Mouse (Mus musculus) olfactory bulb, adult 2 months (tissue): Measurements from ENCODE around the gene Tstd1.

ENCODE experiments used
- CTCF ChIP-seq: fragments of 200-500 bp; IDR thresholded peaks from 2 replicates; pipeline ENCODE4 v1.5.1; 2012; ENCODE audit warnings: low read depth, mild to moderate bottlenecking, low read length, moderate library complexity; ENCODE audit not compliant: insufficient read depth
- POLR2A ChIP-seq: fragments of 200-500 bp; IDR thresholded peaks from 2 replicates; pipeline ENCODE4 v1.6.1; 2012; ENCODE audit warnings: mild to moderate bottlenecking, low read depth, low read length, moderate library complexity; ENCODE audit not compliant: insufficient read depth

DNA sequence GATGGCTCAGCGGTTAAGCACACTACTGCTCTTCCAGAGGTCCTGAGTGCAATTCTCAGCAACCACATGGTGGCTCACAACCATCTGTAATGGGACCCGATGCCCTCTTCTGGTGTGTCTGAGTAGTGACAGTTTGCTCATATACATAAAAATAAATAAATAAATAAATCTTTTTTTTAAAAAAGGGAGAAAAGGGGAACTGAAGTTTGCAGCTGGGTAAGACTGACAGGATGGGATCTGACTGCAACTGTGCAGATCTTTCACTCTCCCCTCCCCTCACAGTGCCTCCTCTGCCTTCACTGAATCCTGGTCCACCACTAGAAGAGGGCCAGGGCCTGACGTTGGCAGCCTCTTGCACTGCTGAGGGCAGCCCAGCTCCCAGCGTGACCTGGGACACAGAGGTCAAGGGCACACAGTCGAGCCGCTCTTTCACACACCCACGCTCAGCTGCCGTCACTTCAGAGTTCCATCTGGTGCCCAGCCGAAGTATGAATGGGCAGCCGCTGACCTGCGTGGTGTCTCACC, 36.5 kb upstream of the Tstd1 start:
- TF ChIP-seq POLR2A (no peak), CTCF (no peak)
